Mouse (Mus musculus): Measurements from ENCODE around the gene Dhx57. TPM values are rescaled to one million over a fixed set of nuclear protein-coding genes. Genes with fewer than 3 reads are reported as not detected.

Gene Dhx57
- polyA plus RNA-seq, 1 experiment from 2014 or later: 14.6 TPM

Other genes with a start within 250 kb of the Dhx57 start
- 55.8 and 59.1 TPM in 2 replicates for gene Hnrnpll, start 228.1 kb downstream of the Dhx57 start, polyA plus RNA-seq (2015; fragmentation: Nextera tagmentation; extraction: Ambion mirVana)
- 30.0 and 36.0 TPM in 2 replicates for gene Galm, start 163.0 kb downstream of the Dhx57 start, polyA plus RNA-seq (2015; fragmentation: Nextera tagmentation; extraction: Ambion mirVana)
- 497 and 548 TPM in 2 replicates for gene Srsf7, start 83.2 kb downstream of the Dhx57 start, polyA plus RNA-seq (2015; fragmentation: Nextera tagmentation; extraction: Ambion mirVana)
- gene Ttc39d, start 83.0 kb downstream of the Dhx57 start, polyA plus RNA-seq (2015; fragmentation: Nextera tagmentation; extraction: Ambion mirVana): 0.06 and 0.13 TPM in 2 replicates
- gene Gemin6, start 66.0 kb downstream of the Dhx57 start, polyA plus RNA-seq (2015; fragmentation: Nextera tagmentation; extraction: Ambion mirVana): 49.4 and 51.5 TPM in 2 replicates
- 23.9 and 27.8 TPM in 2 replicates for gene Morn2, start 273 bp downstream of the Dhx57 start, polyA plus RNA-seq (2015; fragmentation: Nextera tagmentation; extraction: Ambion mirVana)
- 0.90 and 1.2 TPM in 2 replicates for gene Arhgef33, start 16.9 kb upstream of the Dhx57 start, polyA plus RNA-seq (2015; fragmentation: Nextera tagmentation; extraction: Ambion mirVana)
- 1.7 and 2.0 TPM in 2 replicates for gene Gm10190, start 83.1 kb upstream of the Dhx57 start, polyA plus RNA-seq (2015; fragmentation: Nextera tagmentation; extraction: Ambion mirVana)
- 4.7 and 5.1 TPM in 2 replicates for gene Sos1, start 190.0 kb upstream of the Dhx57 start, polyA plus RNA-seq (2015; fragmentation: Nextera tagmentation; extraction: Ambion mirVana)